19 mouse cellular contexts compared by ENCODE assay signal in the genomic region with DNA sequence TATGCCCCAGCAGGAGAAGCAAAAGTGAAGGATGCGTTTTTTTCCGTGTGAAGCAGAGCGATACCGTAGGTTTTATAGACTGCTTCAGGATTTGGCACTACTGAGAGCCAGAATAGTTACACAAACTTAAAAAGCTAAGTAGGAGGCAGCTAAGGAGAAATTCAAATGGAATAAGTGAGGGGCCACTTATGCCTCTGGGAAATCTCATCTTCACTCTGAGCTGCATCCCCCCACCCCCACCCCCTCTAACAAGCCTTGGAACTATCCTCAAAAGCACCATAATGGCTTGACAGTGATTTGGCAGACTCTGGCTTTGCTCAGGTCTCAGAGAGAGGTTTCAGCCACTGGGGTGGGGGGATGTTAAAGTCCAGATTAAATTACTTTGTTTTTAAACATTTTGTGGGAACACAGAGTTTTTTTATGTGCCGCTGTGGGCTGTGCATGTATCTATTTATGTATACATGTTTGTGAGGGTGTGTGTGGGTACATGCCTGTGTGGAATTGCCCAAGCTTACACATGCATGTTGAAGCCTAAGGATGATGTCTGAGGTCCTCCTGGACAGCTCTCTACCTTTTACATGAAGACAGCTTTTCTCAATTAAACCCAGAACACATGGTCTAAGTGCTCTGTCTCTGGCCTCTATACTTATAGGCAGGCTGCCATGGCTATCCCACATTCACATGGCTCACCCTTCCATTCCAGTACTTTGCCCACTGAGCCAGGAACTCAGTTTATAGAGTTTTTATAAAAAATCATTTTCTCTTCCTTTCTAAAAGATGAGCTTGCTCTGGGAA.
DNase-seq lines count a peak whose midpoint lies in the region; ATAC-seq lines count a peak whose summit lies in the region.
"Had no signal": no experiment of that assay in that cellular context is flagged by ENCODE, and none has a peak within 500 bp of the region (broad histone marks: within the 10 kb centered on the region; RNA-seq: fewer than 3 reads in every experiment).

No protein-coding gene starts in this region.

- H3K27me3 ChIP-seq in hindbrain, embryonic 14.5 days (ENCODE audit: control insufficient read depth, insufficient read depth, low read length), result no peaks in the 10 kb centered on the region
- no peaks in the 10 kb centered on the region for H3K27me3 ChIP-seq in hindbrain, embryonic 12.5 days
- H3K27me3 ChIP-seq in midbrain, embryonic 14.5 days (ENCODE audit: control insufficient read depth, insufficient read depth, low read length), result no peaks in the 10 kb centered on the region
- H3K27me3 ChIP-seq in midbrain, embryonic 11.5 days (ENCODE audit: control insufficient read depth, insufficient read depth, low read length), result no peaks in the 10 kb centered on the region
- H3K27me3 ChIP-seq in embryonic facial prominence, embryonic 15.5 days, result no peaks in the 10 kb centered on the region
- no peaks in the 10 kb centered on the region for H3K27me3 ChIP-seq in limb, embryonic 15.5 days
- H3K27me3 ChIP-seq: heart, embryonic 12.5 days; midbrain, embryonic 12.5 days had no signal

- DNase-seq in hindbrain, embryonic 14.5 days (ENCODE audit: low spot score), result no peak
- DNase-seq in midbrain, embryonic 14.5 days, result no peak
- DNase-seq in midbrain, embryonic 11.5 days (ENCODE audit: low spot score, missing footprints), result no peak
- DNase-seq in heart, adult 8-10 months (ENCODE audit: low spot score), result no peak
- DNase-seq: adrenal gland, postnatal 36 days; cerebellum, adult 9-10 months; kidney, adult 18-20 months; kidney, postnatal 25 days; liver; lung, adult 2 months; right cerebral cortex, adult 18-20 months; thymus, postnatal 14 days had no signal

- no peak overlapping the region for H3K4me3 ChIP-seq in hindbrain, embryonic 14.5 days (replicated peaks; ENCODE audit: low read length)
- no peak overlapping the region for H3K4me3 ChIP-seq in hindbrain, embryonic 12.5 days
- no peak overlapping the region for H3K4me3 ChIP-seq in midbrain, embryonic 14.5 days (replicated peaks; ENCODE audit: low read depth, low read length)
- no peak overlapping the region for H3K4me3 ChIP-seq in midbrain, embryonic 11.5 days (ENCODE audit: low read depth, low read length)
- H3K4me3 ChIP-seq in embryonic facial prominence, embryonic 15.5 days (replicated peaks), result no peak overlapping the region
- no peak overlapping the region for H3K4me3 ChIP-seq in limb, embryonic 15.5 days
- H3K4me3 ChIP-seq: erythroblast, embryonic 14.5 days; heart, embryonic 12.5 days; midbrain, embryonic 12.5 days had no signal

- H3K27ac ChIP-seq in hindbrain, embryonic 14.5 days, result no peak overlapping the region
- H3K27ac ChIP-seq in hindbrain, embryonic 12.5 days, result no peak overlapping the region
- H3K27ac ChIP-seq in midbrain, embryonic 14.5 days (replicated peaks; ENCODE audit: low read depth, low read length), result no peak overlapping the region
- no peak overlapping the region for H3K27ac ChIP-seq in midbrain, embryonic 11.5 days (ENCODE audit: low read depth, low read length)
- H3K27ac ChIP-seq in embryonic facial prominence, embryonic 15.5 days (replicated peaks), result no peak overlapping the region
- H3K27ac ChIP-seq in limb, embryonic 15.5 days, result 0 out of 2 replicates have a peak overlapping the region, but pooled peaks have one; percentile 8
- H3K27ac ChIP-seq: macrophage; midbrain, embryonic 12.5 days had no signal

- H3K9ac ChIP-seq in hindbrain, embryonic 14.5 days, result no peak overlapping the region
- no peak overlapping the region for H3K9ac ChIP-seq in hindbrain, embryonic 12.5 days
- H3K9ac ChIP-seq in midbrain, embryonic 14.5 days (replicated peaks; ENCODE audit: low read length), result no peak overlapping the region
- H3K9ac ChIP-seq in midbrain, embryonic 11.5 days (ENCODE audit: low read length), result no peak overlapping the region
- no peak overlapping the region for H3K9ac ChIP-seq in embryonic facial prominence, embryonic 15.5 days
- H3K9ac ChIP-seq in limb, embryonic 15.5 days, result no peak overlapping the region
- H3K9ac ChIP-seq: heart, embryonic 12.5 days; midbrain, embryonic 12.5 days had no signal

- peak; percentile 46; the same call in 1 of the 2 replicates for ATAC-seq in hindbrain, embryonic 14.5 days (ENCODE audit: low FRiP score)
- no peak for ATAC-seq in hindbrain, embryonic 12.5 days (ENCODE audit: low FRiP score)
- ATAC-seq in midbrain, embryonic 14.5 days (ENCODE audit: low FRiP score, low TSS enrichment), result 0 out of 2 replicates have a peak, but pooled peaks have one; percentile 26
- ATAC-seq in midbrain, embryonic 11.5 days (ENCODE audit: low FRiP score), result no peak
- peak; percentile 57; the same call in 1 of the 2 replicates for ATAC-seq in embryonic facial prominence, embryonic 15.5 days (ENCODE audit: insufficient number of reproducible peaks, low FRiP score, low TSS enrichment, low read depth)
- 0 out of 2 replicates have a peak, but pooled peaks have one; percentile 44 for ATAC-seq in limb, embryonic 15.5 days (ENCODE audit: insufficient number of reproducible peaks, low FRiP score, low TSS enrichment, low read depth)

- H3K36me3 ChIP-seq in hindbrain, embryonic 14.5 days (replicated peaks; ENCODE audit: control insufficient read depth, insufficient read depth), result no peaks in the 10 kb centered on the region
- H3K36me3 ChIP-seq in hindbrain, embryonic 12.5 days, result no peaks in the 10 kb centered on the region
- H3K36me3 ChIP-seq in midbrain, embryonic 14.5 days (ENCODE audit: control insufficient read depth, insufficient read depth, low read length), result no peaks in the 10 kb centered on the region
- H3K36me3 ChIP-seq in midbrain, embryonic 11.5 days (ENCODE audit: control insufficient read depth, insufficient read depth, low read length), result no peaks in the 10 kb centered on the region
- H3K36me3 ChIP-seq in embryonic facial prominence, embryonic 15.5 days, result no peaks in the 10 kb centered on the region
- no peaks in the 10 kb centered on the region for H3K36me3 ChIP-seq in limb, embryonic 15.5 days
- H3K36me3 ChIP-seq: heart, embryonic 12.5 days; midbrain, embryonic 12.5 days had no signal

- 0 out of 2 replicates have a peak, but pooled peaks cover 3% of the 10 kb centered on the region for H3K4me1 ChIP-seq in hindbrain, embryonic 14.5 days (replicated peaks; ENCODE audit: control insufficient read depth, insufficient read depth, low read length)
- H3K4me1 ChIP-seq in hindbrain, embryonic 12.5 days, result no peaks in the 10 kb centered on the region
- no peaks in the 10 kb centered on the region for H3K4me1 ChIP-seq in midbrain, embryonic 14.5 days (ENCODE audit: control insufficient read depth, insufficient read depth, low read length)
- no peaks in the 10 kb centered on the region for H3K4me1 ChIP-seq in midbrain, embryonic 11.5 days (ENCODE audit: control insufficient read depth, insufficient read depth, low read length)
- no peaks in the 10 kb centered on the region; the same call in 1 of the 2 replicates for H3K4me1 ChIP-seq in embryonic facial prominence, embryonic 15.5 days
- peaks cover 6% of the 10 kb centered on the region for H3K4me1 ChIP-seq in limb, embryonic 15.5 days
- H3K4me1 ChIP-seq: heart, embryonic 12.5 days; midbrain, embryonic 12.5 days had no signal

- WGBS in hindbrain, embryonic 14.5 days, result 83% methylated on average over 5 of the region's 5 CpGs
- 94% methylated on average over 5 of the region's 5 CpGs for WGBS in hindbrain, embryonic 12.5 days
- 89% methylated on average over 5 of the region's 5 CpGs for WGBS in midbrain, embryonic 14.5 days
- WGBS in midbrain, embryonic 11.5 days, result 91% methylated on average over 5 of the region's 5 CpGs
- WGBS in embryonic facial prominence, embryonic 15.5 days, result 52% methylated on average over 5 of the region's 5 CpGs
- WGBS in limb, embryonic 15.5 days, result 20% methylated on average over 5 of the region's 5 CpGs

- no peak overlapping the region for H3K4me2 ChIP-seq in hindbrain, embryonic 14.5 days (replicated peaks)
- no peak overlapping the region for H3K4me2 ChIP-seq in hindbrain, embryonic 12.5 days (replicated peaks)
- no peak overlapping the region for H3K4me2 ChIP-seq in midbrain, embryonic 14.5 days (ENCODE audit: low read length)
- H3K4me2 ChIP-seq in midbrain, embryonic 11.5 days, result no peak overlapping the region
- H3K4me2 ChIP-seq in embryonic facial prominence, embryonic 15.5 days (replicated peaks), result no peak overlapping the region
- no peak overlapping the region for H3K4me2 ChIP-seq in limb, embryonic 15.5 days
- H3K4me2 ChIP-seq: heart, embryonic 12.5 days; midbrain, embryonic 12.5 days had no signal

- no peaks in the 10 kb centered on the region for H3K9me3 ChIP-seq in hindbrain, embryonic 14.5 days (ENCODE audit: control insufficient read depth, low read length)
- H3K9me3 ChIP-seq in hindbrain, embryonic 12.5 days (replicated peaks), result no peaks in the 10 kb centered on the region
- H3K9me3 ChIP-seq in midbrain, embryonic 14.5 days (ENCODE audit: control insufficient read depth, low read length), result no peaks in the 10 kb centered on the region
- H3K9me3 ChIP-seq in midbrain, embryonic 11.5 days (ENCODE audit: control insufficient read depth, low read length), result no peaks in the 10 kb centered on the region
- H3K9me3 ChIP-seq in embryonic facial prominence, embryonic 15.5 days (replicated peaks), result no peaks in the 10 kb centered on the region
- H3K9me3 ChIP-seq in limb, embryonic 15.5 days, result no peaks in the 10 kb centered on the region
- H3K9me3 ChIP-seq: heart, embryonic 12.5 days; midbrain, embryonic 12.5 days had no signal

Comparison
In these comparisons a context has a peak if more than half of its experiments do, and no peak if none do; other contexts are left out.
1. ATAC-seq: peak in hindbrain, embryonic 14.5 days (single experiment), midbrain, embryonic 14.5 days (single experiment), embryonic facial prominence, embryonic 15.5 days (single experiment) and limb, embryonic 15.5 days (single experiment); none in hindbrain, embryonic 12.5 days (single experiment) and midbrain, embryonic 11.5 days (single experiment).